ENCODE assay signal across 8 mouse cellular contexts in the genomic region with DNA sequence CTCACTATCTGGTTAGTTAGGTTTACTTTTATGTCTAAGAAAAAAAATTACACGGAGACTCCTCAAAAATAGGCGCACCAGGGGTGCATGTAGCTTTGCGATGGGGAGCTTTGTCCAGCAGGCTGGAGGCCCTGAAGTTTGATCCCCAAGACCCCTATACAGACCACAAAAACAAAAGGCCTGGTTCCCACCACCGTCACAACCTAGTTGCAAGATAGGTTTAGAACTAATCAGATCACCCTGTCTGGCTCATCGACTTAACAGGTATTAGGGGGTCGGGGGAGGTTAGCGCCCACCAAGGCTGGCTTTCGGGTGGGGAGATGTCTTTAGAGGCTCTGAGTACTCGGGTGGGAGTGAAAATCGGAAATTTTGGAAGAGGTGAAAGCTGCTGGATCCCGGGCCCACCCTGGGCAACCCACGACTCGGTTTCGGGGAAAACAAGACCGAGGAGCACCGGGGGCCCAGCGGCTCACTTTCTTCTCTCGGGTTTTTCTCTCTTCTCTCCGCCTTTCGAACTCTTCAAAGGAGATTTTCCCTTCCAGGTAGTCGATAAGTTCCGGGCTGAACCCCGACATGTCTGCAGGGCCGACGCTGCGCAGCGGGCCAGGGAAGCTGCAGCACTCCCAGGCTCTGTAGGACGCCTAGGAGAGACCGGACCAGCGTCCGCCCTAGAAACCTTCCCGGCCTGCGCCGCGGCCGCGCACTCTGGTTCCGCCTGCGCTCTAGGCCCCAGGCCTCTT. TPM values are rescaled to one million over a fixed set of nuclear protein-coding genes. Genes with fewer than 3 reads are reported as not detected.
A peak's percentile ranks its signal among the peaks of the same experiment; 100 is the strongest.
DNase-seq lines count a peak whose midpoint lies in the region; TF ChIP-seq lines count a peak whose summit lies in the region.

A gene (minus strand): TSS at position 632 of the 740 bp plus-strand sequence.

- peaks cover 14% of the 10 kb centered on the region for H3K4me1 ChIP-seq in megakaryocyte, embryonic 14.5 days

- no peaks in the 10 kb centered on the region for H3K9me3 ChIP-seq in megakaryocyte, embryonic 14.5 days

- peaks cover 26% of the 10 kb centered on the region for H3K36me3 ChIP-seq in megakaryocyte, embryonic 14.5 days (replicated peaks; ENCODE audit: low read length)

- H3K27ac ChIP-seq in gastrocnemius, adult 2 months, result peak within 1 kb of the TSS; percentile 84

- H3K4me3 ChIP-seq in gastrocnemius, adult 2 months, result peak within 1 kb of the TSS; percentile 90
- peak within 1 kb of the TSS; percentile 94 for H3K4me3 ChIP-seq in megakaryocyte, embryonic 14.5 days (replicated peaks)

- TF ChIP-seq CTCF in gastrocnemius, adult 2 months (IDR thresholded peaks at IDR 0.05), result no peak

- peaks cover 2% of the 10 kb centered on the region for H3K27me3 ChIP-seq in megakaryocyte, embryonic 14.5 days (replicated peaks)

- DNase-seq in WW6 (ENCODE audit: low read depth, low spot score), result peak; percentile 65
- peak; percentile 46 to 76 for DNase-seq in cerebellum, postnatal 4 days (ENCODE audit: low spot score in 2 of 2)
- DNase-seq in gastrocnemius, adult 2 months, result peak; percentile 86
- DNase-seq in hindlimb bud, embryonic 11.5 days (ENCODE audit: extremely low spot score, low read depth, low spot score), result peak; percentile 26
- peak; percentile 55 to 71 for DNase-seq in left cerebral cortex, adult 8-10 months (ENCODE audit: low spot score in 2 of 2)
- peak; percentile 86 for DNase-seq in right cerebral cortex, postnatal 10 days (ENCODE audit: low spot score in 2 of 2)
- peak; percentile 73 for DNase-seq in urinary bladder, postnatal 25 days (ENCODE audit: low spot score)

- intact Hi-C loops in gastrocnemius, adult 2 months (cut with DNase I), result no loop called here

RNA-seq across cellular contexts. Expression of the gene that starts here (rescaled TPM):
- total RNA-seq in gastrocnemius, adult 2 months (2021), result 10 to 100 TPM in 1 of 2 experiments, 1 to 10 TPM in 1; 8.7 to 10.5 TPM
- 10 to 100 TPM; 26.7 to 31.5 (median 28.4) TPM for total RNA-seq in left cerebral cortex, adult 8-10 months (2022)
- polyA plus RNA-seq in megakaryocyte, embryonic 14.5 days (2012; ENCODE audit: insufficient read depth, low replicate concordance), result 0.21 TPM in 1 of 2 replicates, not detected in the other

Comparison
In these comparisons a context has a peak if more than half of its experiments do, and no peak if none do; other contexts are left out.
1. Peak in every context shown above with its lines: DNase-seq, H3K4me3 ChIP-seq and H3K27ac ChIP-seq.
2. DNase-seq: peak in every context shown above with its lines; median percentile 86 in gastrocnemius, adult 2 months; 86 in right cerebral cortex, postnatal 10 days; 73 in urinary bladder, postnatal 25 days; 65 in WW6; 63 in left cerebral cortex, adult 8-10 months; 61 in cerebellum, postnatal 4 days; 26 in hindlimb bud, embryonic 11.5 days.